ENCODE assay signal across 11 mouse cellular contexts in the genomic region with DNA sequence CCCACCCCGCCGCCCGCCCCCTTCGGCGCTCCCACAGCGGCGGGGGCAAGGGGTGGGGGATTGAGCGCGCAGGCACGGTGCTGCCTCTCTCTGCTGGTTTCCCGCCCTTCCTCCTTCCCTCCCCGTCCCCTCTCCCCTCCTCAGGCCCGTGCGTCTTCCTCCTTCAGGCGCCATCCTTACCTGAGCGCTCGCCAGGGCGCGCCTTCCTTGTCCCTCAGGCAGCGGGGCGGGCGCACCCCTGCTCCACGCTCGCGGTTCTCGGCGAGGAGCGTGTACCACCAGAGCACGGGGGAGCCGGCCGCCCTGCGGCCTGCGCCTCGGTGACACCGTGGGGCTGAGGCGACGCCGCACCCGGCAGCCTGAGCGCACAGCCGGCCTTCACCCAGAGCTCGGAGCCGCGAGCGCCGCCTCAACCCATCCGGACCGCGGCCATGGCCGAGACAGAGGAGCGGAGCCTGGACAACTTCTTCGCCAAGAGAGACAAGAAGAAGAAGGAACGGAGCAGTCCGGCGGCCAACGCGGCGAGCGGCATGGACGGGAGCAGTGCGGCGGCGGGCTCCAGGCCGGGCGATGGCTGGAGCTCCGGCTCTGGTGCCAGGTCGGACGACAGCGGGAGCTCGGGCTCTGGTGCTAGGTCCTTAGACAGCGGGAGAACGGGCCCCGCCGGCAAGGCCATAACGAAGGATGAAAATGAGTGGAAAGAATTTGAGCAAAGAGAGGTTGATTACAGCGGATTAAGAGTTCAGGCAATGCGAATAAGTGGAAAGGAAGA. TPM values are rescaled to one million over a fixed set of nuclear protein-coding genes. Genes with fewer than 3 reads are reported as not detected.
DNase-seq lines count a peak whose midpoint lies in the region; ATAC-seq lines count a peak whose summit lies in the region.
"Had no signal": no experiment of that assay in that cellular context is flagged by ENCODE, and none has a peak within 500 bp of the region (broad histone marks: within the 10 kb centered on the region; RNA-seq: fewer than 3 reads in every experiment).

No protein-coding gene starts in this region.

- no peak overlapping the region for H3K27ac ChIP-seq in heart, embryonic 15.5 days
- no peak overlapping the region; the same call in 1 of the 2 replicates for H3K27ac ChIP-seq in embryonic facial prominence, embryonic 10.5 days (replicated peaks)
- H3K27ac ChIP-seq in limb, embryonic 12.5 days, result no peak overlapping the region
- no peak overlapping the region for H3K27ac ChIP-seq in neural tube, embryonic 15.5 days (replicated peaks)

- H3K27me3 ChIP-seq in heart, embryonic 15.5 days, result peaks cover 11% of the 10 kb centered on the region
- H3K27me3 ChIP-seq in embryonic facial prominence, embryonic 10.5 days (replicated peaks; ENCODE audit: low read depth, poor library complexity, severe bottlenecking), result peaks cover 17% of the 10 kb centered on the region
- H3K27me3 ChIP-seq in limb, embryonic 12.5 days, result peaks cover 12% of the 10 kb centered on the region
- H3K27me3 ChIP-seq in neural tube, embryonic 15.5 days (replicated peaks), result no peaks in the 10 kb centered on the region

- intact Hi-C loops in gastrocnemius, postnatal 36 days (cut with DNase I), result no loop called here

- H3K36me3 ChIP-seq in heart, embryonic 15.5 days, result no peaks in the 10 kb centered on the region
- no peaks in the 10 kb centered on the region for H3K36me3 ChIP-seq in embryonic facial prominence, embryonic 10.5 days (replicated peaks)
- H3K36me3 ChIP-seq in limb, embryonic 12.5 days, result no peaks in the 10 kb centered on the region
- H3K36me3 ChIP-seq in neural tube, embryonic 15.5 days, result no peaks in the 10 kb centered on the region

- H3K4me1 ChIP-seq in heart, embryonic 15.5 days (replicated peaks), result no peaks in the 10 kb centered on the region
- peaks cover 4% of the 10 kb centered on the region for H3K4me1 ChIP-seq in embryonic facial prominence, embryonic 10.5 days
- no peaks in the 10 kb centered on the region for H3K4me1 ChIP-seq in limb, embryonic 12.5 days (replicated peaks)
- H3K4me1 ChIP-seq in neural tube, embryonic 15.5 days, result no peaks in the 10 kb centered on the region

- no peak for DNase-seq in heart, adult 11 months
- DNase-seq in embryonic facial prominence, embryonic 10.5 days (ENCODE audit: low spot score), result peak; percentile 49
- no peak for DNase-seq in frontal cortex, postnatal 14 days (ENCODE audit: low spot score in 2 of 2)
- DNase-seq in gastrocnemius, postnatal 36 days, result no peak
- no peak for DNase-seq in gastrocnemius, postnatal 10 days
- DNase-seq: cerebellum, postnatal 14 days; left cerebral cortex, postnatal 4 days had no signal

- peaks cover 10% of the 10 kb centered on the region; the same call in 1 of the 2 replicates for H3K9me3 ChIP-seq in heart, embryonic 15.5 days (replicated peaks)
- peaks cover 41% of the 10 kb centered on the region for H3K9me3 ChIP-seq in embryonic facial prominence, embryonic 10.5 days
- peaks cover 18% of the 10 kb centered on the region for H3K9me3 ChIP-seq in limb, embryonic 12.5 days
- H3K9me3 ChIP-seq in neural tube, embryonic 15.5 days (replicated peaks), result peaks cover 21% of the 10 kb centered on the region; the same call in 1 of the 2 replicates

- WGBS in heart, embryonic 15.5 days, result 7% methylated on average over 77 of the region's 77 CpGs
- 9% methylated on average over 77 of the region's 77 CpGs for WGBS in embryonic facial prominence, embryonic 10.5 days
- WGBS in limb, embryonic 12.5 days, result 8% methylated on average over 72 of the region's 77 CpGs
- 8% methylated on average over 77 of the region's 77 CpGs for WGBS in neural tube, embryonic 15.5 days

- no peak overlapping the region for H3K9ac ChIP-seq in heart, embryonic 15.5 days
- no peak overlapping the region; the same call in 1 of the 2 replicates for H3K9ac ChIP-seq in limb, embryonic 12.5 days (replicated peaks)
- no peak overlapping the region for H3K9ac ChIP-seq in neural tube, embryonic 15.5 days (replicated peaks)

- peak; percentile 66; the same call in 1 of the 2 replicates for ATAC-seq in heart, embryonic 15.5 days (replicated peaks; ENCODE audit: insufficient number of reproducible peaks, insufficient read depth, low FRiP score, low read depth)
- ATAC-seq in limb, embryonic 12.5 days (ENCODE audit: insufficient number of reproducible peaks, insufficient read depth, low FRiP score, low TSS enrichment, low read depth), result 0 out of 2 replicates have a peak, but pooled peaks have one; percentile 47
- peak; percentile 82 for ATAC-seq in neural tube, embryonic 15.5 days (ENCODE audit: low FRiP score)

- peak overlapping the region; percentile 30 for H3K4me3 ChIP-seq in heart, embryonic 15.5 days
- H3K4me3 ChIP-seq in embryonic facial prominence, embryonic 10.5 days, result peak overlapping the region; percentile 55
- peak overlapping the region; percentile 34 for H3K4me3 ChIP-seq in limb, embryonic 12.5 days (replicated peaks)
- H3K4me3 ChIP-seq in neural tube, embryonic 15.5 days (replicated peaks), result peak overlapping the region; percentile 30

- H3K4me2 ChIP-seq in heart, embryonic 15.5 days, result peak overlapping the region; percentile 56
- peak overlapping the region; percentile 54 for H3K4me2 ChIP-seq in limb, embryonic 12.5 days
- H3K4me2 ChIP-seq in neural tube, embryonic 15.5 days, result peak overlapping the region; percentile 50

RNA-seq across cellular contexts. Expression of gene Gm21411, which starts 23.1 kb away (rescaled TPM):
- not detected in 2 replicates for polyA plus RNA-seq in heart, embryonic 15.5 days (2015; fragmentation: Nextera tagmentation; extraction: Ambion mirVana)
- polyA plus RNA-seq in embryonic facial prominence, embryonic 10.5 days (2016; fragmentation: Nextera tagmentation; extraction: Ambion mirVana), result not detected in 2 replicates
- not detected in 2 replicates for polyA plus RNA-seq in limb, embryonic 12.5 days (2016; fragmentation: Nextera tagmentation; extraction: Ambion mirVana)
- polyA plus RNA-seq in neural tube, embryonic 15.5 days (2015; fragmentation: Nextera tagmentation; extraction: Ambion mirVana), result not detected in 2 replicates
- not detected for total RNA-seq in gastrocnemius, postnatal 36 days (2021)
- not detected for total RNA-seq in gastrocnemius, postnatal 10 days (2021)
- total RNA-seq: MEL had no signal

RNA-seq across cellular contexts. Expression of gene Zfp989, which starts 39.3 kb away (rescaled TPM):
- not detected in 2 replicates for polyA plus RNA-seq in heart, embryonic 15.5 days (2015; fragmentation: Nextera tagmentation; extraction: Ambion mirVana)
- polyA plus RNA-seq in embryonic facial prominence, embryonic 10.5 days (2016; fragmentation: Nextera tagmentation; extraction: Ambion mirVana), result 0.09 TPM in 1 of 2 replicates, not detected in the other
- not detected in 2 replicates for polyA plus RNA-seq in limb, embryonic 12.5 days (2016; fragmentation: Nextera tagmentation; extraction: Ambion mirVana)
- 0.14 and 0.15 TPM in 2 replicates for polyA plus RNA-seq in neural tube, embryonic 15.5 days (2015; fragmentation: Nextera tagmentation; extraction: Ambion mirVana)
- total RNA-seq in gastrocnemius, postnatal 36 days (2021), result not detected
- not detected for total RNA-seq in gastrocnemius, postnatal 10 days (2021)
- total RNA-seq: MEL had no signal
